Mouse (Mus musculus) CH12.LX (cell line): ENCODE measurements around the gene Atp7b.

Experiments
- CTCF ChIP-seq, 2 experiments: IDR thresholded peaks in 1 of 2; conservative IDR thresholded peaks in 1 of 2; 2 replicates each; pipeline ENCODE4 v1.5.1; 2011 to 2012; ENCODE audit warnings: low read depth in 2 of 2, low read length in 2 of 2, improper control_type of control experiment in 1 of 2, inconsistent platforms in 1 of 2, mild to moderate bottlenecking in 1 of 2, moderate library complexity in 1 of 2
- E2F4 ChIP-seq: IDR thresholded peaks from 2 replicates; pipeline ENCODE4 v1.6.1; 2011; ENCODE audit warnings: low read depth, low read length, improper control_type of control experiment; ENCODE audit not compliant: insufficient replicate concordance
- EP300 ChIP-seq: IDR thresholded peaks from 2 replicates; pipeline ENCODE4 v1.6.1; 2011; ENCODE audit warnings: low read length, improper control_type of control experiment
- MAX ChIP-seq: IDR thresholded peaks from 2 replicates; pipeline ENCODE4 v1.6.1; 2011; ENCODE audit warnings: low read length, improper control_type of control experiment
- MEF2A ChIP-seq: IDR thresholded peaks from 2 replicates; pipeline ENCODE4 v1.6.1; 2014; ENCODE audit warnings: low read depth, mild to moderate bottlenecking, inconsistent platforms, low read length, improper control_type of control experiment, borderline replicate concordance
- MYC ChIP-seq: IDR thresholded peaks from 2 replicates; pipeline ENCODE4 v1.6.1; 2011; ENCODE audit warnings: low read depth, mild to moderate bottlenecking, improper control_type of control experiment, low read length
- PAX5 ChIP-seq: IDR thresholded peaks from 2 replicates; pipeline ENCODE4 v1.6.1; 2012; ENCODE audit warnings: low read length, inconsistent platforms, mixed read lengths
- POLR2A ChIP-seq: IDR thresholded peaks from 2 replicates; pipeline ENCODE4 v1.6.1; 2011; ENCODE audit warnings: low read depth, mild to moderate bottlenecking, improper control_type of control experiment, low read length
- RCOR1 ChIP-seq: conservative IDR thresholded peaks from 2 replicates; pipeline ENCODE4 v1.6.1; 2012; ENCODE audit warnings: low read depth, mild to moderate bottlenecking, inconsistent platforms, low read length, improper control_type of control experiment
- SIN3A ChIP-seq: IDR thresholded peaks from 2 replicates; pipeline ENCODE4 v1.6.1; 2012; ENCODE audit warnings: low read length, improper control_type of control experiment, inconsistent platforms
- SMC3 ChIP-seq: IDR thresholded peaks from 2 replicates; pipeline ENCODE4 v1.6.1; 2011; ENCODE audit warnings: low read depth, low read length, improper control_type of control experiment
- TCF12 ChIP-seq: IDR thresholded peaks from 2 replicates; pipeline ENCODE4 v1.6.1; 2014; ENCODE audit warnings: low read depth, mild to moderate bottlenecking, inconsistent platforms, low read length, improper control_type of control experiment
- ZMIZ1 ChIP-seq: IDR thresholded peaks from 2 replicates; pipeline ENCODE4 v1.6.1; 2012; ENCODE audit warnings: low read depth, mild to moderate bottlenecking, inconsistent platforms, low read length, improper control_type of control experiment

DNA sequence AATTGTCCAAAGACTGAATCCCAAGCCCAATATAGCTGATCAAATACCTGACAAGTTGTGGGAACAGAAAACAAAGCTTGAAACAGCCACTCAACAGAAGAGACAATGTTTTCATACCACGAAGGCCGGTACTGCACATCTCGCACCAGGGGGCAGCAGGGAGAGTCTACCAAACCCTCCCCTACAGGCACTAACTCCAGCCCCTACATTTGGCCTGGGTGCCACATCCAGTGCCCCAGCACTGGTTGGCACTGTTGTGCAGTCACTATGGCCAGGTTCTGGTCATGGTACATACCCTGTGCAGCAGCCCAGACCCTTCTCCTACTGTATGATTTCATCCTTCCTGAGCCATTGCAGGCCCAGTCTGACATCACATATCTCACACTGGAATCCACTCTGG is 31.1 kb downstream of the Atp7b start:
- no peak for TF ChIP-seq MAX
- TF ChIP-seq PAX5, result no peak
- TF ChIP-seq MEF2A, result no peak
- no peak for TF ChIP-seq POLR2A
- peak in 1 of 2 experiments; percentile 57; a peak in 2 of 4 replicates for TF ChIP-seq CTCF (conservative IDR thresholded peaks at IDR 0.05 in 1 of 2, IDR thresholded peaks at IDR 0.05 in 1 of 2; ENCODE audit: low read depth in 2 of 2, low read length in 2 of 2)
- no peak for TF ChIP-seq TCF12
- no peak for TF ChIP-seq SIN3A
- TF ChIP-seq EP300, result no peak
- no peak for TF ChIP-seq MYC
- no peak for TF ChIP-seq RCOR1
- peak; percentile 55 for TF ChIP-seq SMC3
- no peak for TF ChIP-seq E2F4
- no peak for TF ChIP-seq ZMIZ1
